Mouse (Mus musculus) CH12.LX (cell line): ENCODE measurements at regions not wholly inside any gene's neighbourhood (a gene's known extent, or its start where the extent isn't known, plus 50 kb on each side); places are given as distances from the start of the nearest gene placed in this dataset.

Experiments
- DNase-seq: peaks from one replicate; pipeline ENCODE4 v3.0.0-alpha.2; 2013; ENCODE audit errors: extremely low read depth
- H3K27ac ChIP-seq: 2 replicates; pipeline ENCODE4 v1.5.1; 2012; ENCODE audit warnings: low read depth, mild to moderate bottlenecking, control low read depth, moderate library complexity; ENCODE audit not compliant: insufficient read depth
- H3K27me3 ChIP-seq: replicated peaks from 2 replicates; pipeline ENCODE3; 2012; ENCODE audit warnings: inconsistent platforms
- H3K36me3 ChIP-seq, 2 experiments: replicated peaks in 1 of 2; 2 replicates each; pipeline versions ENCODE3 to v1.6.1; 2012; ENCODE audit warnings: inconsistent platforms in 1 of 2, low read length in 1 of 2, mild to moderate bottlenecking in 1 of 2, mixed read lengths in 1 of 2, moderate library complexity in 1 of 2; ENCODE audit not compliant: control insufficient read depth in 1 of 2, insufficient read depth in 1 of 2
- H3K4me1 ChIP-seq, 2 experiments: 2 replicates each; pipeline ENCODE4 v1.6.1; 2012; ENCODE audit warnings: inconsistent platforms in 1 of 2, moderate library complexity in 1 of 2; ENCODE audit not compliant: insufficient read depth in 2 of 2, control insufficient read depth in 1 of 2
- H3K4me2 ChIP-seq: 2 replicates; pipeline ENCODE4 v1.6.1; 2012; ENCODE audit warnings: low read depth, mild to moderate bottlenecking, control low read depth; ENCODE audit not compliant: poor library complexity, insufficient read depth, severe bottlenecking
- H3K4me3 ChIP-seq, 3 experiments: fragments of 150-350 bp in 1 of 3; sonication (generic) in 1 of 3; replicated peaks in 1 of 3; 2 replicates each; pipeline versions ENCODE3 to v1.5.1; 2011 to 2012; ENCODE audit warnings: low read depth in 2 of 3, low read length in 2 of 3, mild to moderate bottlenecking in 2 of 3, moderate library complexity in 2 of 3, control low read depth in 1 of 3, improper control_type of control experiment in 1 of 3, inconsistent platforms in 1 of 3, mixed read lengths in 1 of 3; ENCODE audit not compliant: poor library complexity in 1 of 3
- H3K79me2 ChIP-seq: replicated peaks from 2 replicates; pipeline ENCODE4 v1.6.1; 2012; ENCODE audit warnings: mild to moderate bottlenecking, moderate library complexity; ENCODE audit not compliant: control insufficient read depth, poor library complexity, insufficient read depth, severe bottlenecking; ENCODE audit errors: extremely low read depth
- H3K9ac ChIP-seq: 2 replicates; pipeline ENCODE4 v1.6.1; 2012; ENCODE audit warnings: low read depth, mild to moderate bottlenecking, control low read depth, moderate library complexity; ENCODE audit not compliant: insufficient read depth
- H3K9me3 ChIP-seq: replicated peaks from 2 replicates; pipeline ENCODE3; 2012; ENCODE audit warnings: low read length, inconsistent platforms, mixed read lengths
- CHD1 ChIP-seq: IDR thresholded peaks from 2 replicates; pipeline ENCODE4 v1.6.1; 2012; ENCODE audit warnings: low read depth, low read length, improper control_type of control experiment, inconsistent platforms
- CHD2 ChIP-seq: IDR thresholded peaks from 2 replicates; pipeline ENCODE4 v1.6.1; 2011; ENCODE audit warnings: low read length, improper control_type of control experiment
- ELF1 ChIP-seq: IDR thresholded peaks from 2 replicates; pipeline ENCODE4 v1.6.1; 2014; ENCODE audit warnings: low read depth, mild to moderate bottlenecking, inconsistent platforms, low read length, improper control_type of control experiment
- GABPA ChIP-seq: IDR thresholded peaks from 2 replicates; pipeline ENCODE4 v1.6.1; 2012; ENCODE audit warnings: low read depth, low read length, improper control_type of control experiment, inconsistent platforms; ENCODE audit not compliant: insufficient replicate concordance
- JUN ChIP-seq: IDR thresholded peaks from 2 replicates; pipeline ENCODE4 v1.6.1; 2011; ENCODE audit warnings: low read depth, mild to moderate bottlenecking, low read length, improper control_type of control experiment, moderate library complexity; ENCODE audit not compliant: insufficient read depth
- JUND ChIP-seq: conservative IDR thresholded peaks from 2 replicates; pipeline ENCODE4 v1.6.1; 2011; ENCODE audit warnings: low read depth, low read length, improper control_type of control experiment
- KAT2A ChIP-seq: IDR thresholded peaks from 2 replicates; pipeline ENCODE4 v1.6.1; 2012; ENCODE audit warnings: low read length, improper control_type of control experiment, inconsistent platforms; ENCODE audit not compliant: insufficient replicate concordance
- MAFK ChIP-seq: IDR thresholded peaks from 2 replicates; pipeline ENCODE4 v1.6.1; 2011; ENCODE audit warnings: low read length, improper control_type of control experiment; ENCODE audit not compliant: insufficient replicate concordance
- MAZ ChIP-seq: IDR thresholded peaks from 2 replicates; pipeline ENCODE4 v1.6.1; 2012; ENCODE audit warnings: low read depth, mild to moderate bottlenecking, inconsistent platforms, low read length, improper control_type of control experiment, moderate library complexity
- MEF2A ChIP-seq: IDR thresholded peaks from 2 replicates; pipeline ENCODE4 v1.6.1; 2014; ENCODE audit warnings: low read depth, mild to moderate bottlenecking, inconsistent platforms, low read length, improper control_type of control experiment, borderline replicate concordance
- PAX5 ChIP-seq: IDR thresholded peaks from 2 replicates; pipeline ENCODE4 v1.6.1; 2012; ENCODE audit warnings: low read length, inconsistent platforms, mixed read lengths
- TCF12 ChIP-seq: IDR thresholded peaks from 2 replicates; pipeline ENCODE4 v1.6.1; 2014; ENCODE audit warnings: low read depth, mild to moderate bottlenecking, inconsistent platforms, low read length, improper control_type of control experiment
- USF1 ChIP-seq: IDR thresholded peaks from 2 replicates; pipeline ENCODE4 v1.6.1; 2014; ENCODE audit warnings: low read depth, mild to moderate bottlenecking, inconsistent platforms, low read length, improper control_type of control experiment
- ZKSCAN1 ChIP-seq: IDR thresholded peaks from 2 replicates; pipeline ENCODE4 v1.6.1; 2012; ENCODE audit warnings: low read depth, inconsistent platforms, low read length, improper control_type of control experiment, borderline replicate concordance
- ZMIZ1 ChIP-seq: IDR thresholded peaks from 2 replicates; pipeline ENCODE4 v1.6.1; 2012; ENCODE audit warnings: low read depth, mild to moderate bottlenecking, inconsistent platforms, low read length, improper control_type of control experiment
- dilution Hi-C: fragments of 300-500 bp; cut with MboI; formaldehyde crosslinking; loops from 2 replicates; pipeline ENCODE4 v1.14.3; 2020; ENCODE audit warnings: low sequenced_read_pairs; ENCODE audit not compliant: extremely low pct_unique_long_range_greater_than_20kb, extremely low pct_ligation_motif_present
- in situ Hi-C: fragments of 300-500 bp; cut with MboI; formaldehyde crosslinking; loops from 3 replicates; pipeline ENCODE4 v1.14.3; 2019; ENCODE audit warnings: low sequenced_read_pairs, low pct_ligation_motif_present, low pct_unique_long_range_greater_than_20kb, mixed read lengths

GRCm38 (mm10) chr2:51550863-51551262 lies 76.4 kb upstream of the Tas2r134 start:
- no peak for DNase-seq
- TF ChIP-seq JUN (no peak), MEF2A (no peak), CHD2 (no peak), JUND (no peak), KAT2A (no peak), ZMIZ1 (no peak), TCF12 (no peak), PAX5 (no peak), GABPA (no peak), MAFK (no peak), USF1 (no peak), ZKSCAN1 (no peak)
- Histone ChIP-seq H3K9me3 (no peaks in the 10 kb centered on the region), H3K79me2 (no peaks in the 10 kb centered on the region), H3K4me1 (no peaks in the 10 kb centered on the region), H3K27ac (no peak overlapping the region), H3K4me2 (no peak overlapping the region), H3K9ac (no peak overlapping the region), H3K4me3 (no peak overlapping the region), H3K36me3 (no peaks in the 10 kb centered on the region), H3K27me3 (no peaks in the 10 kb centered on the region)
- in situ Hi-C loops = no loop called here
- dilution Hi-C loops = no loop called here

- H3K4me1 ChIP-seq = no peaks in the 10 kb centered on the region
- H3K4me2 ChIP-seq = no peak overlapping the region
- dilution Hi-C loops = no loop called here
- H3K4me3 ChIP-seq = no peak overlapping the region
- no peaks in the 10 kb centered on the region for H3K27me3 ChIP-seq
- H3K9me3 ChIP-seq = no peaks in the 10 kb centered on the region
- no peak overlapping the region for H3K9ac ChIP-seq
- no peak for DNase-seq
- in situ Hi-C loops = loop anchor here (25.0 kb wide), 1 partner anchor 363 kb away; no protein-coding TSS in a partner anchor
- H3K36me3 ChIP-seq = no peaks in the 10 kb centered on the region
- H3K27ac ChIP-seq = no peak overlapping the region
- no peaks in the 10 kb centered on the region for H3K79me2 ChIP-seq
- TF ChIP-seq ELF1 = no peak
- TF ChIP-seq JUND = no peak
- no peak for TF ChIP-seq CHD1
- TF ChIP-seq TCF12 = no peak
- no peak for TF ChIP-seq MAZ
- TF ChIP-seq MAFK = no peak
- TF ChIP-seq ZMIZ1 = no peak
Observed at GRCm38 (mm10) chr2:51549125-51549524, 78.2 kb upstream of the Tas2r134 start.
